Mouse (Mus musculus) midbrain, embryonic 13.5 days (tissue): Measurements from ENCODE around the gene Stab2. TPM values are rescaled to one million over a fixed set of nuclear protein-coding genes. Genes with fewer than 3 reads are reported as not detected.

Experiments
- ATAC-seq: fragments of 200-750 bp; cut with Nextera tagmentation; 2 replicates; pipeline ENCODE4 v1.8.0; 2017; ENCODE audit warnings: mild to moderate bottlenecking, moderate TSS enrichment, moderate library complexity
- H3K27ac ChIP-seq: fragments of 300-500 bp; sonication (generic); 2 replicates; pipeline ENCODE4 v1.5.1; 2015; ENCODE audit warnings: inconsistent platforms, mild to moderate bottlenecking, moderate library complexity
- H3K27me3 ChIP-seq: fragments of 300-500 bp; sonication (generic); 2 replicates; pipeline ENCODE4 v1.6.1; 2015; ENCODE audit warnings: mild to moderate bottlenecking, inconsistent platforms
- H3K36me3 ChIP-seq: fragments of 300-500 bp; sonication (generic); 2 replicates; pipeline ENCODE4 v1.6.1; 2015; ENCODE audit warnings: mild to moderate bottlenecking, inconsistent platforms
- H3K4me1 ChIP-seq: fragments of 300-500 bp; sonication (generic); replicated peaks from 2 replicates; pipeline ENCODE4 v1.6.1; 2015; ENCODE audit warnings: inconsistent platforms
- H3K4me2 ChIP-seq: fragments of 300-500 bp; sonication (generic); replicated peaks from 2 replicates; pipeline ENCODE4 v1.6.1; 2015; ENCODE audit warnings: moderate library complexity, mild to moderate bottlenecking, inconsistent platforms
- H3K4me3 ChIP-seq: fragments of 300-500 bp; sonication (generic); replicated peaks from 2 replicates; pipeline ENCODE4 v1.5.1; 2015; ENCODE audit warnings: mild to moderate bottlenecking, inconsistent platforms
- H3K9ac ChIP-seq: fragments of 300-500 bp; sonication (generic); replicated peaks from 2 replicates; pipeline ENCODE4 v1.6.1; 2015; ENCODE audit warnings: mild to moderate bottlenecking, inconsistent platforms
- H3K9me3 ChIP-seq: fragments of 300-500 bp; sonication (generic); 2 replicates; pipeline ENCODE4 v1.6.1; 2016; ENCODE audit warnings: mild to moderate bottlenecking, inconsistent platforms
- WGBS: fragments of 180-500 bp; shearing (Covaris S2); methylation state at CpG from one replicate; pipeline ENCODE4 v1.1.7; 2015; 5-methylcytosine and 5-hydroxymethylcytosine counted together
- polyA plus RNA-seq: library from polyadenylated mRNA; unstranded; fragments of >200 nt; fragmentation: Nextera tagmentation; extraction: Ambion mirVana; gene quantifications from 2 replicates; pipeline ENCODE4 v1.2.1, GENCODE M21; 2015

Stab2 gene
- polyA plus RNA-seq, 1 experiment from 2014 or later = 0.04 TPM

DNA sequence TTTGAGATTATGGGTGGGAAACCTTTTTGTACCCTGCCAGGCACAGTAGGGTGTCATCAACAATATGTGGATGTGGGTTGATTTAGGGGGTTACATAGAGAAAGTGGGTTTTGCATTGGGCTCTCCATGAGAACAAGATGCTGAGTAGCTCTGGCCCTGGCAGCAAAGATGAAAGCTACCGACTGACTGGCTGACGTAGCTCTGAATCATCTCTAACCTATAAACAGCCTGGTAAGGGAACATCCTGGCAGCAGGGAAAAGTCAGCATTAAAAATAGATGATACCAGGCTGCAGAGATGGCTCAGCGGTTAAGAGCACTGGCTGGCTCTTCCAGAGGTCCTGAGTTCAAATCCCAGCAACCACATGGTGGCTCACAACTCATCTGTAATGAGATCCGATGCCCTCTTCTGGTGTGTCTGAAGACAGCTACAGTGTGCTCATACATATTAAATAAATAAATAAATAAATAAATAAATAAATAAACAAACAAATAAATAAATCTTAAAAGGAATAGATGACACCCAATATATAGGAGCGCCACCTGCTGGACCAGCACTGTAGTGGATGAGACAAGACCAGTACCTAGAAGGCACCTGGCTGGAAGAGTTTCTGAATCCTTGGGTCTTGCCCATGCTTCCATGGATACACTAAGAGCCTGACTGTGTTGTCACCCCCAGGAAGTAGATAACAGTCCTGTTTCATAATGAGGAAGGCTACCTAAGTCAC is 31.7 kb downstream of the Stab2 start:
- Histone ChIP-seq H3K9ac (no peak overlapping the region), H3K9me3 (no peaks in the 10 kb centered on the region), H3K4me2 (no peak overlapping the region), H3K36me3 (no peaks in the 10 kb centered on the region), H3K27me3 (no peaks in the 10 kb centered on the region), H3K4me1 (0 out of 2 replicates have a peak, but pooled peaks cover 7% of the 10 kb centered on the region), H3K4me3 (no peak overlapping the region), H3K27ac (no peak overlapping the region)
- ATAC-seq = no peak
- WGBS = 87% methylated on average over 5 of the region's 5 CpGs

- WGBS = 91% methylated on average over 5 of the region's 5 CpGs
These were observed 34.5 kb downstream of the Stab2 start for GRCm38 (mm10) chr10:86973276-86973675.

DNA sequence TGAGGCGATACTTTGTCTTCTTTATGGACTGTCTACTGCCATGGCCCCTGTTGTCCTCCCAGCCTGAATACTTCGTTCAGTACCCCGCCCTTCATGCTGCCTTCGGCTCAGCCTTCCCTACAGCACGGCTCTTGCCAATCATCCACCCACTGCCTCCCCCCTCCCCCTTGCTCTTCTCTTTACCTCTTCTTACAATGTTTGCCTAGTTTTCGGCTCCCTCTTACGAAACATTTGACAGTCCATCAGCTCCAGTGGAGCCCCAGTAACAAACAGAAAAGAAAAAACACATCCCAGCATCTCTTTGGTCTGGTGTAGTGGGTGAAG is 35.4 kb downstream of the Stab2 start:
- Histone ChIP-seq H3K36me3 (no peaks in the 10 kb centered on the region), H3K9ac (no peak overlapping the region), H3K27ac (no peak overlapping the region), H3K9me3 (no peaks in the 10 kb centered on the region), H3K27me3 (no peaks in the 10 kb centered on the region), H3K4me3 (peak overlapping the region; percentile 22), H3K4me1 (0 out of 2 replicates have a peak, but pooled peaks cover 7% of the 10 kb centered on the region), H3K4me2 (peak overlapping the region; percentile 51)
- peak; percentile 57; the same call in 1 of the 2 replicates for ATAC-seq
- WGBS = 21% methylated on average over 7 of the region's 7 CpGs

More at GRCm38 (mm10) chr10:86973276-86973675, 34.5 kb downstream of the Stab2 start:
- Histone ChIP-seq H3K4me3 (no peak overlapping the region), H3K36me3 (no peaks in the 10 kb centered on the region), H3K27me3 (no peaks in the 10 kb centered on the region), H3K27ac (no peak overlapping the region), H3K4me2 (no peak overlapping the region), H3K9ac (no peak overlapping the region), H3K4me1 (0 out of 2 replicates have a peak, but pooled peaks cover 7% of the 10 kb centered on the region), H3K9me3 (no peaks in the 10 kb centered on the region)
- no peak for ATAC-seq

DNA sequence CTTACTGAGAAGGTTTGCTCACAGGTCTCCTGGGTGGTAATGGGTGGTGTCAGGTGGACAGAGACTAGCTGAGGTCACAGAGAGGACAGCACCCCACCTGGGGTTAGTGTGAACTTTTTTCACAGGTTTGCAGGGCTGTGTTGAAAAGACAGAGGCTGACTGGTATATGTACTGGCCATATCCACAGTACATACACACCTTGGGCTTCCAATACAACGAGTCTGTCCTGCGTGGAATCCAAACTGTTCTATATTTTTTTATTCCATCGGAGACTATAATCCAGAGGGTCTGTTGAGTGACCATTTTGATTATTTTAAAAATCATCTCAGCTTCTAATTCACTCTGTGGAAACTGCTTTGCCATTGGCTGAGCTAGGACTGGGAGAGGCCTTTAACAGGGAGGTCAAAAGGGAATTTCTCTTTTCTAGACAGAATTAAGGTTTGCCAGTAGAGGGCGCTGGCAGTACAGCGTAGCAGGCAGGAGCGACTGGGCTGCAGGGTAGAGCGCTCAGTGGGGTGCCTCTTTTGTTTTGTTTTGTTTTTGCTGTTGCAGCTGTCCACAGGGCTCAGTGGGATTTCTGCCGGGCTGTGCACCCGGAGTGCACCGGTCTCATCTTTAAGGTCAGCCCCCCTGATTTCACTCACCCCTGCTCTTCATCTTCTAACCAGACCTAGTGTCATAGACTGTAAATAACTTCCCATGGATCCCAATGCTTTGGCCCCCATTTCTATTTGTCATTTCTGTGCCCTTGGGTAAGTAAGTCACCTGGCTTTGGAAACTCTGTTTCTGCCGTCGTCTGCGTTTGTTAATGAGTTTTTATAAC is 35.9 kb downstream of the Stab2 start:
- Histone ChIP-seq H3K36me3 (no peaks in the 10 kb centered on the region), H3K4me3 (peak overlapping the region; percentile 22), H3K27ac (no peak overlapping the region), H3K9ac (no peak overlapping the region), H3K4me2 (peak overlapping the region; percentile 51), H3K9me3 (no peaks in the 10 kb centered on the region), H3K4me1 (0 out of 2 replicates have a peak, but pooled peaks cover 7% of the 10 kb centered on the region), H3K27me3 (no peaks in the 10 kb centered on the region)
- peak; percentile 87 for ATAC-seq
- WGBS = 23% methylated on average over 13 of the region's 13 CpGs

DNA sequence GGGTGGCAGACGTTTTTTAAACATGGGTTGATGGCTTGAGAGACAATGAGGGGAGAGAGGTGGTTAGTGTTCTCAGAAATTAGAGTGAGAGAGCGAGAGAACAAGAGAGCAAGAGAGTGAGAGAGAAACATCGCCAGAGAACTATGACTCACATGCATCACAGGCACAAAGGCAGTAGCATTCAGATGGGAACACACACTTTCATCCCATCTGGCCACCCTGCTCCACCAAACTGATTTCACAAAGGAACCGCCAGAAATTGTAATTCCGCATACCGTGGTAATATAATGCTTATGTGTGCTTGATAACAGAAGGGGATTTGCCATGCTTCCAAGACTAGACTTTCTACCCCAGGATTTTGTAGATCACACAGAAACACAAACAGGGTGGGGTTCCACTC is 38.5 kb downstream of the Stab2 start:
- Histone ChIP-seq H3K4me2 (no peak overlapping the region), H3K4me3 (no peak overlapping the region), H3K27ac (no peak overlapping the region), H3K27me3 (no peaks in the 10 kb centered on the region), H3K9me3 (no peaks in the 10 kb centered on the region), H3K9ac (no peak overlapping the region), H3K4me1 (0 out of 2 replicates have a peak, but pooled peaks cover 7% of the 10 kb centered on the region), H3K36me3 (no peaks in the 10 kb centered on the region)
- no peak for ATAC-seq
- WGBS = 80% methylated on average over 6 of the region's 6 CpGs

- WGBS = 69% methylated on average over 11 of the region's 11 CpGs
- no peaks in the 10 kb centered on the region for H3K9me3 ChIP-seq
These were observed 46.0 kb downstream of the Stab2 start for GRCm38 (mm10) chr10:86961542-86962466.

DNA sequence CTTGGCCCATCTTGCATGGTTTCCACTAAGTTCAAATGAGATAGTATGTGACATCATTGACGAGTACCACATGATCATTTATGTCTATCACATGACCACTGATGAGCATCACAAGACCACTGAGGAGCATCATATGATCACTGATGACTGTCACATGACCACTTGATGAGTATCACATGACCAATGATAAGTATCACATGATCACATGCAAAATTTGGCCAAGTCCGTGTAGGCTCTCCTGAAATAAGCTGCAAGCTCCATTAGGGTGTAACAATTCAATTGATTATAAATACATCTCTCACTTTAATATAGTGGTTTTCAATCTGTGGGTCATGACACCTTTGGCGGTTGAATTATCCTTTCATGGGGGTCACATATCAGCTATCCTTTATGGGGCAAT is 52.5 kb downstream of the Stab2 start:
- Histone ChIP-seq H3K27me3 (no peaks in the 10 kb centered on the region), H3K4me2 (no peak overlapping the region), H3K4me1 (no peaks in the 10 kb centered on the region), H3K27ac (no peak overlapping the region), H3K36me3 (no peaks in the 10 kb centered on the region), H3K4me3 (no peak overlapping the region), H3K9me3 (no peaks in the 10 kb centered on the region), H3K9ac (no peak overlapping the region)
- ATAC-seq = no peak
- WGBS = 97% methylated on average over 3 of the region's 3 CpGs

More at GRCm38 (mm10) chr10:86961542-86962466, 46.0 kb downstream of the Stab2 start:
- ATAC-seq = no peak
- Histone ChIP-seq H3K27me3 (no peaks in the 10 kb centered on the region), H3K4me3 (no peak overlapping the region), H3K4me2 (no peak overlapping the region), H3K9ac (no peak overlapping the region), H3K36me3 (no peaks in the 10 kb centered on the region), H3K4me1 (no peaks in the 10 kb centered on the region), H3K27ac (no peak overlapping the region)

- Histone ChIP-seq H3K27me3 (no peaks in the 10 kb centered on the region), H3K4me1 (no peaks in the 10 kb centered on the region), H3K4me2 (no peak overlapping the region), H3K27ac (no peak overlapping the region), H3K9ac (no peak overlapping the region), H3K36me3 (no peaks in the 10 kb centered on the region), H3K9me3 (no peaks in the 10 kb centered on the region), H3K4me3 (no peak overlapping the region)
- no peak for ATAC-seq
- 57% methylated on average over 1 of the region's 1 CpGs for WGBS
These were observed 55.1 kb downstream of the Stab2 start for GRCm38 (mm10) chr10:86952696-86953095.

DNA sequence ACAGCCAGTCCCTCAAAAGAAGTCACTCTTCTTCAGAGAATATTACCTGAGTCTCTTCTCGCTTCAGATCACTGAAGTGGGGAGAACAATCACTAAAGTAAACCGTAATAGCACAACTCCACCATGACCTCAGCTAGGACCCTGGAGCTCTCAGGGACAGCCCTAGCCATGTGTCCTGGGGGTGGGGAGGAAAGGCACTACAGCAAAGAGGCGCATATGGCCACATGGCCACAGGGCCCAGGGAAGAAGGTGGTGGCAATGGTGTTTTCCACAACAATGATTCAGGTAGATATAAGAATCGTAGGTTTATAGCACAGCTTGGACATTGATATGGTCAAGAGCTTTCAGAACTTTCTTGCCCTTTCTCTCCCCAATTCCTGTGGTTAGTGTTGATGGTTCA is 57.0 kb downstream of the Stab2 start:
- 97% methylated on average over 4 of the region's 4 CpGs for WGBS
- Histone ChIP-seq H3K4me1 (no peaks in the 10 kb centered on the region), H3K4me3 (no peak overlapping the region), H3K9me3 (no peaks in the 10 kb centered on the region), H3K9ac (no peak overlapping the region), H3K27ac (no peak overlapping the region), H3K4me2 (no peak overlapping the region), H3K27me3 (no peaks in the 10 kb centered on the region), H3K36me3 (no peaks in the 10 kb centered on the region)
- no peak for ATAC-seq

DNA sequence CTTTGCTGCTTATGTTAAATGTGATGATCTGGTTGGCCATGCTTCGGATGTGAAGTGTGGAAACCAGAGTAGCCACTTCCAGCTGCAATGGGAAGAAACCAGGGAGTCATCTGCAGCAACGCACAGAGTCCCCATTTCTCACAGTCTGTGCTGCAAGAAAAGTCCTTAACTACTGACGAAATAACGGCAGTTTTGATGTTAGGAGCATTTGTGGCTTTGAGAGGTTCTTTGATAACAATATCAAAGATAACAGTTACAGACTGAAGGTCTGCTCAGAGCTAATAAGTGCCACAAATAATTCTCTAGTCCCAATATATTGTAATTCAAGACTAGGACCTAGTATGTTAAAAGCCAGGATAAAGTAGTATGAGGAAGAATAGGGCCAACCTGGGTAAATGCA is 57.9 kb downstream of the Stab2 start:
- H3K36me3 ChIP-seq = no peaks in the 10 kb centered on the region
- H3K4me1 ChIP-seq = no peaks in the 10 kb centered on the region
- no peak overlapping the region for H3K4me3 ChIP-seq
- H3K9me3 ChIP-seq = no peaks in the 10 kb centered on the region
- no peak overlapping the region for H3K4me2 ChIP-seq
- no peaks in the 10 kb centered on the region for H3K27me3 ChIP-seq
- ATAC-seq = no peak
- no peak overlapping the region for H3K27ac ChIP-seq
- no peak overlapping the region for H3K9ac ChIP-seq
- WGBS = 92% methylated on average over 4 of the region's 4 CpGs

DNA sequence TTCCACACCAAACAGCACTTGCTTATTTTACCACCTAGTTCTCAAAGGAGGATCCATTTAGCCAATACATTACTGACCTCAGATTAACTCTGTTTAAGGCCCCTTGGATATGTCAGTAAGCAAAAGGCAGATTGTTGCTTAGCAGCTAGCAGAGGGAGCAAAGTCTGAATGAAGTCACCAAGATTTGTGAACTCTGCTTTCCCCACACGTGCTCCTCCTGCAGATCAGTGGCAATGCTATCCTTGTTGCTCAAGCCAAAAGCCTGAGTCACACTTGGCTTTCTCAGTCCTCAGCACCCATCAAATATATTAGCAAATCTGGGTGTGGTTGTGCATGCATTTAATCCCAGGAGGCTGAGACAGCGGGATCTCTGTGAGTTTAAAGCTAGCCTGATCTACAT is 60.3 kb downstream of the Stab2 start:
- H3K27ac ChIP-seq = no peak overlapping the region
- no peaks in the 10 kb centered on the region for H3K36me3 ChIP-seq
- whole genome bisulfite sequencing = 85% methylated on average over 2 of the region's 2 CpGs
- no peaks in the 10 kb centered on the region for H3K27me3 ChIP-seq
- no peak overlapping the region for H3K4me3 ChIP-seq
- no peak overlapping the region for H3K4me2 ChIP-seq
- no peak overlapping the region for H3K9ac ChIP-seq
- ATAC-seq = no peak
- no peaks in the 10 kb centered on the region for H3K9me3 ChIP-seq
- no peaks in the 10 kb centered on the region for H3K4me1 ChIP-seq
